Mouse (Mus musculus) granulocyte monocyte progenitor cell, adult 5-6 weeks (primary cell): ENCODE data around the gene Hes1. TPM values are rescaled to one million over a fixed set of nuclear protein-coding genes. Genes with fewer than 3 reads are reported as not detected.
"Not testable (repeated sequence)": the region's sequence is repeated elsewhere in the genome, so short reads cannot be mapped to it uniquely, and the experiment has no call there.

ENCODE experiments used
- ATAC-seq: replicated peaks from 2 replicates; pipeline ENCODE4 v1.8.0; 2016; ENCODE audit warnings: mild to moderate bottlenecking, moderate TSS enrichment, inconsistent platforms; ENCODE audit not compliant: poor library complexity, severe bottlenecking
- total RNA-seq, 2 experiments: library from RNA; stranded (forward) in 1 of 2; stranded (reverse) in 1 of 2; fragments of 200-712, 200-1000 nt in 1 of 2; fragments of >200 nt in 1 of 2; fragmentation: Nextera tagmentation in 1 of 2; gene quantifications; 2 replicates each; pipeline ENCODE4 v1.2.3; 2014 to 2017

Hes1 gene
- total RNA-seq, 2 experiments from 2014 or later = not detected

DNA sequence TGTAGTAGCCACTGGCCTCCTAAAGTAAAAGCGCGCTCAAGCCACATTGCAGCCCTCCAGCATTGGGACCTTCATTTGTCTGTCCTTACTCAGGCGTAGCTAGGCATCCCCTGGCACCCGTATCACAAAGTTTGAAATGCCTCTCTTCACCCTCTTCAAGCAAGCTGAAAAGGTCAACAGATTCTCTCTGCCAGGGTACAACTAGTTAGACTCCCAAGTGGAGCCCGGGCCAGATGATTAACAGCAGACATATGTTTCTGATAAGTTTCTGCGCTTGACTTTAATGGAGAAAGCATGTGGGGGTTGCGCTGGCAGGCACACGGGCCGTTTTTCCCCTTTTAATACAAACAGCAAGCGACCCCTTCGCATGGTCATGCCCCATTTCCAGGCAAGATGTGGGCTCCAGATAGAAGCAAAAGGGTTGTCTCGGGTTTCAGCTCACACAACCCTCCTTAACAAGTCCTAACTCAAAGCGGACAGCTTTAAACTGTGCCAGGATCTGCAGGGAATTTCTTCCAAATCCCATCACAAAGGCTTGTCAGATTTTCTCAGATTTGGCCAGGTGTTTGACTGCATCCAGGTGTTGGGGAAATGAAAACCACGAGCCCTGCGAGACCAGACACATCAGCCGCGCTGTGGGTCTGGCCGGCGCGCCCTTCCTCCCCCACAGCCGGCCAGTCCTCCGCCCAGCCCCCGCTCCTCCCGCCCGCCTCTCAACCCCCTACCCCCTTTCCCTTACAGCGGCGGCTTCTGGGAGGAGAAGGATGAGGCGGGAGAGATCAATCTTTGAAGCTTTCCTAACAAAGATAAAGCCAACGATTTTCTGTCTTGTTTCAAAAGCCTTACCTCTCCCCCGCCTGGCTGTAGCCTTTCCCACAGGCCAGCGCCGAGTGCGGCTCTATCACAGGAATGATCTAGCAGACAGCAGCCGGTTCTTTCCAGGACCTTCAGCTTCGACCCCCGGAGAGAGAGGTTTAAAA, 4.1 kb downstream of the Hes1 start:
- no peak for ATAC-seq

DNA sequence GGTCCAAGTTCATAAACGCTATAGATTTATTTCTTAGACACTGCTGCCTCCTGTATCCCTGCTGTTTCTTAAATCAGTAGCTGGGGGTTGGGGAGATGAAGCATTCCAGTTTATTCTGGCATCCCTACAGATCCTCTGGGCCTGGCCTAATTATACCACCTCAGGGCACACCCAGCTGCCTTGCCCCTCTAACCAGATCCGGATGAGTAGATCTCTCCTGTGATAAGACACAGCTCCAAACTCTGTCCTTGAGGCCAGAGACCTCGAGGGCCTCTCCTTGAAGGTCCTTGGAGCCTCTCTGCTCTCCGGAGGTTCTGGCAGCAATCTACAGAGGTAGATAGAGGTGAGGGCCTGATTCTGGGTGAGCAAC, 5.4 kb downstream of the Hes1 start:
- ATAC-seq = no peak

DNA sequence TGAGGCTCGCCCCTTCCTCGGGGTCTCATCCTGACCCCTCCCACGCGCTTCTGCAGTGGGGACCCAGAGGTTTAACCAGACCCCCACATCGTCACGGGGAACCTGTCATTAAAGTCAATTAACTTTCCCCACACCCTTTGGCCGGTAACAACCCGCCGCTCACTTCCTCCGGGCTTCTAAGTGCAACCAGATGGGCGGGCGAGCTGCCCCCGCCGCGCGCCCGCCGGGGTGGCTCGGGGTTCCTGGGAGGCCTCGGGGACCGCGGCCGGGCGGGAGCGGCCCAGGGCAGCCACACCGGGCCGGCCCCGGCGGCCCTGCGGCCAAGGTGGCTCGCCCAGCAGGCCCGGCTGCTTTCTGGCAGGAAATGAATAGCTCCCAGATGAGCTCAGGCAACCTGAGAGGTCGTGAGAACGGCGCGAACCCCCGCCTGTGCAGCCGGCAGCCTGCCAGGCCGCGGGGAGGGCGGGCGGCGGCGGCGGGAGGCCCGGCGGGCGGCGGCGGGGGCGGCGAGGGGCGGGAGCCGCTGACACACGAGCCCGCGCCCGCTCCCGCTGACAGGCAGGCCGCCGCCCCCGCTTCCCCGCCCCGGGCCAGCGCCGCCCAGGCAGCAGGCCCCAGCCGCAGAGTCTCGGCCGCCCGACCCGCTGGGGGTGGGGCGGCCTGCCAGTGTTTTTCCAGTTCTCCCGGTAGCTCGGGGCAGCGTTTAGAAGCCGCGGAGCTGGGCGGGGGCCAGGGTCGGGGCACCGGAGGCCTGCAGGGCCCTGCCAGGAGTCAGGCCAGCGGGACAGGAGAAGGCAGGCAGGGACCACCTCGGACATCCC, 6.0 kb downstream of the Hes1 start:
- ATAC-seq = peak; percentile 34

DNA sequence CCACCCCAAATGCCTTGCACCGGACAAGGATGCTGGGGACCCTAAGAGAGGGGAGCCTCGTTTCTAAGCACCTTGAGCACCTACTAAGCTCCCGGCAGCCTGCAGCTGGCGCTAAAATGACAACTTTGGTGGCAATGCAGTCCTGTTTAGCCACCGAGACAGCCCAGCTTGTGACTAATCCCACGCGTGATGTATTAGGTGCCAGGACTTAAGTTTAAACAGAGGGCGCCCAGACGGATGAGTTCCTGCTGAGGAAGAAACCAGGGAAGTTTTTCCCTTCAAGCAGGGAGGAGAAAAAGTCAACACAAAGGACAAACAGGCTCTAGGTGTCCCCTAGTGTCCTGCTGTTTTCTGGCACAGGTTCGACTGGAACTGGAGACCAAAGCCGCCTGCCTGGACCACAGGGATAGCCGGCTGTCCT, 6.6 kb downstream of the Hes1 start:
- ATAC-seq = no peak

DNA sequence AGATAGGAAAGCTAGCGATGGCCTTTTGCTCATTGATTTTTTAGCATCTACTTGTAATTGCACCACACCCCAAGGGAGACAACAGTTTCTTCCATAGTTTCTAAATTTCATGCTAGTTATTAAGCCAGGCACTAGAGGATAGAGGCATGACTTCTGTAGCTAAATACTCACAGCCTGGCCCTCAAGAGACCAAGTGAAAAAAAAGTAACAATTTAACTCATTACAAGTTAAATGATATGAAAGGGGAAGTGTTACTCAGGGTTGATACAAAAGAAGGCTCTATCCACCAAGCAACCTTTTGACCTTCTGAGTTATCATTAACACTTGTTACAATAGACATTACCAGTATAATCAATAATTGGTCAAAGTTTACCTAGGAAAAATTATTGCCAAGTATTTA, 9.1 kb downstream of the Hes1 start:
- ATAC-seq = no peak

DNA sequence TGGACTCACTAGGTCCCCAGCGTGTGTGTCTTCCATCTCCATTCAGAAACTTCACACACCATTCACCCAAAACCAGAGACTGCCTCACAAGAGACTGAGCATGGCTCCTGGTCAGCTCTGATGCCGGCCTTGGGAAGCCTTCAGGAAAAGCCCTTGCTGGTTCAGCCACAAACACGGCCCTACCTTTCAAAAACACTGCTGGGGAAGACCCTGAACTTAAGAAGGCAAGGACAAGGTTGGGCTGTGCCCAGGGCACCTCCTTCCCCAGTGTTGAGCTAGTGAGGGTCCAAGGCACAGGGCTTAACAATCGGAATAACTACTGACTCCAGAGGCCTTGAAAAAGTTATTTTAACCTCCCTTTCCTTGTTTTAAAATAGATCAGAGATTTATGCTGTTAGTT, 17.3 kb downstream of the Hes1 start:
- no peak for ATAC-seq

DNA sequence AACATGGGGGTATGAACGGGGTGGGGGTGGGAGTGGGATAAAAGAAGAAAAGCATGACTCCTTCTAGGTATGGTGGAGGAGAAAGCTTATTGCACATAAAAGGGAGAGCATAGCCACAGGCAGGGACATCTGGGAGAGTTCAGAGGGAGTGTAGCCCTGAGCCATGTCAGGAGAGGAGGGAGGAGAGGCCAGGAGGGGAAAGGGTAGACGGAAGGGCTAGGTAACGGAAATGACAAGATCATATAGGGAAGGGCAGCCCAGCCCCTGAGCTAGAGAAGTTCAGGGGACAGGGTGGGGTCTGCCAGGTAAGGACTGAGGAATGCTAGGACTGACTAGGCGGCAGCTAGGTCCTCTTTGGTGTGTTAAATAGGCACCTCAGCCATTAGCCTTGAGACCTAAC, 17.8 kb downstream of the Hes1 start:
- no peak for ATAC-seq

DNA sequence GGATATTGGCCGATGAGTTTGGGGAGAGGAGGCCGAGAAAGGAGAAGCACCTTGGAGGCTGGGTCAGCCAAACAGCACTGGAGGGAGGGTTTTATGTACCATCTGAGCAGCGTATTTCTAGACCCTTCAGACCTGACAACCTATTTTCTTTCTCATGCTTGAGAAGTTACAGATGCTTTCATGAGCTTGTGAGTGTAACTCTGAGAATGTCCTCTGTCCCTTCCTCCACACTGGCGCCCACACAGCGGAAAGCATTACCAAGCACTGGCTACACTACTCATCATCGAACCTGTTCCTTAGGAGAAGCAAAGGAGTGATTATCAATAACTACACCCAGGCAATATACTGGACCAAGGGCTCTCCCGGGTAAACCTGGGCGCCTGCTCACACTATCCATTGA, 18.8 kb downstream of the Hes1 start:
- no peak for ATAC-seq

DNA sequence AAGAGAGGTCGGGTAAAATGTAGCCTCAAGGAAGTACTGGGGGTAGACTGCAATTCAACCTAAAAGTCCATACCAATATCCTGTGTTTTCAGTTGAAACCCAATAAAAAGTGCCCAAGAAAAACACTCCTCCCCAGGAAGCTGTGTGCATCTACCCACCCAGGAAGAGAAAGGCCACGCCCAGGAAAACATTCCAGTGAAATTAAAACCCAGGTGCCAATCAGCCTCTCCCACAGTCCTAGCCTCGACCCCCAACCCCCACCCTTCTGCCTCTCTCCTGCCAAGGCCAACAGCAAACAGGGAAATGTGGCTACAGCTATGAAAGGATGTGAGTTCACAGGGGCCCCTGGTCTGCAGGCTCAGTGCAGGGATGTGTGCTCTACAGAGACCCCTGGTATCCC, 19.4 kb downstream of the Hes1 start:
- no peak for ATAC-seq

DNA sequence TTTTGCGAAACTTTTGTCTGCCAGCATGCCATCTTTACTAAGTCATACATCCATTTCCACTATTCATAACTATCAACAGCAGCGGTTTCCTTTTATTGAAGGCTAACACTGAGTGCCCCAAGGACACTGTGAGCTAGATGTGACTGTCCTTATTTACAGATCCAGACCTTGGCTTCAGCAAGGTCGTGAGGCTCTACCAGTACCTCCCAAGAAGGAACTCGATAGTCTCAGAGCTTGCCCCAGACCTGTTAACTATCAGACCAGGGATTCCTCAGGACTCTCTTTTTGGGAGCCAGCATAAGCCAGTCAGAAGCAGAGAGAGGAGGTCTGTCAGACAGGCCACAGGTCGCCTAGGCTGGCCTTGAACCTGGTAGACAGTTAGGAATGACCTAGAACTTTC, 24.5 kb downstream of the Hes1 start:
- no peak for ATAC-seq

DNA sequence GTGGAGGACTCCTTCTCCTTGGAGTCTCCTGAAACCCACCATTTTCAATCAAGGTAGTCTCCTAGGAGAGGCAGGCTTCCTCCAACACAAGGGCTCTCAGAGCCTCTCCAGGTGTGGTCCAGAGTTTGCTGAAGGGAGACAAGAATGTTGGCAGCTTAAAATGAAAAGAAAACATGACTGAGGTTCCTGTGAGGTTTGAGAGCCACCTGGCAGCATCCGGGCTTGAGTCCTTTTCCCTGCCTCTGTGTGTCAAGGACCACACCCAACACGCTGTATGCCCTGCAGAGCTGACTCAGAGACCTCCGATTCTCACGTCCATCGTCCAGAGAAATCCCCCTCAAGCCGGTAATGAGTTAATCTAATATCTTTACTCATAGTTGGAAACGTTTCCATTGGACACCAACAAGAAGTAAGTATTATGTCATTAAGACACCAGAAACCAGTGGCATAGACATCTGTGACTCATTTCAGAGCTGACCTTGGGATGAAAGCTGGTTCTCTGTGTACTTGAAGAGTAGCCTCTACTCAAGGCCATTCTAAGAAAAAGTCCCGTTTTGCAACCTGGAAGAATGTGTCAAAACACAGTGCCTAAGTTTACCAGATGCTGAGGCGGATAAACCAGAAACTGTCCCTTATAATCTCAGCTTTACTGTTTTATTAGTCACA, 26.1 kb downstream of the Hes1 start:
- no peak for ATAC-seq

DNA sequence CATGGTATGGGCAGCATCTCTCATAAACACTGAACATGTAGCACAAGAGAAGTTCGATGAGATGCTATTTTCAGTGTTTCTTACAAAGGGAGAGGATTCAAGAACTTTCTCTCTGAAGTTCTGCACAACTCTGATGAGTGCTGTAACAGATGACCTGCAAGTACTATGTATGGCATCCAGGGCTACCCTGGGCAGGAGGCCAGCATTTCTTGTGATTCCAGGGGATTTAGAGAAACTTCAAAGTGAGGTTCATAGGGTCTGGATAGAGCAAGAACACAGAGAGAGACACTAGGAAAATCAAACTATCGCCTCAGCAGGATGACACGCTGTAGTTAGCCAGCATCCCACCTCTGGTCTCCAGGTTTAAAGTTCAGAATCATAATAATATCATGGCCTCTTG, 31.9 kb downstream of the Hes1 start:
- no peak for ATAC-seq

DNA sequence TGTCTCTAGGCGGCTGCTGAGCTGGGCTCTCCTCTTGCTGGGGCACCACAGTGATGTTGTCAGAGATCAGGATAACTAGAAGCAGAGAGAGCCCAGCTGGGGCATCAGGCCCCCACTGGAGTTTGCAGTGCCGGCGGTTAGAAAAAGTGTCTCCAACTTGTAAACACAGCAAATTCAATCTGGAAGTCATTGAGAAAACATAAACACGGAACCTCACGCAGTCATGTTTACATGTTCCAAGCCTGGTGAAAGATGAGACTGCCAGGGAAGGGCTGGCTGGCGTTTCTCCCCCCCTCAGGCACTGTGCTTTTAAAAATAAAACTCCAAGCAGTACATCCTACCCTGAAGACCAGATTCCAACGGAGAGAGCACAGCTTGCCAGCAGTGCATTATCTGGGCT, 32.3 kb downstream of the Hes1 start:
- no peak for ATAC-seq

DNA sequence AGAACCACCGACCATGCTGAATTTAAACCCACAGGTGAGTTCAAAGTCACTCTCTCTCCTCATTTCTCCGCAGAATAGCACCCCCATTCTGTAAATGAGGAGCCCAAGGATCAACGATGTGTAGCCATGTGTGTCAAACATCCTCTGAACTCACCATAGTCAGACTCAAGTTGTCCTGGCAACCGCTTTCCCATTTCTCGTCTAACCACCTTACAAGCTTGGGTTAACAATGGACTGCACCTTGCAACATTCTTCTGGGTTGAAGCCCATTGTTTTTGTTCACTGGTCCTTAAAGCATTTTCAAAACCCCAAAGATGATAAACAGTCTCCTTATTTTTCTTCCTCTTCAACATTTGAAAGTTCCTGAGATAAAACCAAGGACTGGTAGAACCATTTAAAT, 34.9 kb downstream of the Hes1 start:
- ATAC-seq = no peak

DNA sequence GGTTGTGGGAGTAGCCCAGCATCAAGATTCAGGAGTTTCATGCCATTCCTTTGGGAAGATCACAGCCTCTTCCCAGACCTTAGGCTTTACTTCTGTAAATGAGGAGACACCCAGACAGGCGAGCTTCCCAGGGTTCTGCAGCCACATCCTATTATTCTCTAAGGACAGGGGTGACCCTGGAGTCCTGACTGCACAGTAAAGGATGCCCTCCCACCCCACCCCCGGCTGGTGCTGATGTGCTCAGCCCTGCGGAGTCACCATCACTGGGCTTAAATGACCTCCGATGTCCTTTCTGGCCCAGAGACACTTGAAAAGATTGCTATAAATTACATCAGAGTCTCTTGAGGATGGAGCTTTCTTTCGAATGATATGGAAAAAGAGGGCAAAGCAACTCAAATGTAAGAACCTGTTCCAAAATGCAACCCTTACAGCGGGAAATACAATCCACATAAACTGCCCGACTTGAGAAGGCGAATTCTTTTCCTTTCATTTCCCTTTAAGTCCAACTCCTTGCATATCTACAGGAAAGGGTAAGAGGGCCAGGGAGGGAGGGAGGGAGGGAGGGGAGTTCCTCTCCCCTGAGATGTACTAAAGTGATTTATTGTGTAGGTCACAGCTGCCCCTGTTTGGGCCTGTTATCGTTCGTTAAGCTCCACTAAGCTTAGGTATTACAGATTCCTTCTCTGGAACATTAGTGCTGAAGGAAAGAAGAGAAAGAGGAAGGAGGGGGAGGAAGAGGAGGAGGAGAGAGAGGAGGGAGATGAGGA, 38.1 kb downstream of the Hes1 start:
- ATAC-seq = no peak

DNA sequence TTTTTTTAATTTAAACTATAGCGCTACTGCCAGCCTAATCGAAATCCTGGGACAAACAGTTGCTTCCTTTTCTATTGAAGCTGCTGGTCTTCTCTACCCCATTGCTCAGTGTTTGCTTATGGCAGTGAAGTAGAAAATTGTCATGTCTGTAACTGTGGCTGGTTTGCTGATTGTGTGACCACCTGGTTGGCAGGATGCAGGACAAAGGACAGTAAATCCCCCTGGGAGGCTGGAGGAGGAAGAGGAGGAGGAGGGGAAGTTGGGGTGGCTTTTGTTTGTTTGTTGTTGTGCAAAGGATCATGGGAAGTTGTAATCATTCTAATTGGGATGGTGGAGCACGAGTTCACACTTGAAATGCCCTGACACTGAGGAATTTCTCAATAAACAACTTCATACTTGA, 38.8 kb downstream of the Hes1 start:
- no peak for ATAC-seq

DNA sequence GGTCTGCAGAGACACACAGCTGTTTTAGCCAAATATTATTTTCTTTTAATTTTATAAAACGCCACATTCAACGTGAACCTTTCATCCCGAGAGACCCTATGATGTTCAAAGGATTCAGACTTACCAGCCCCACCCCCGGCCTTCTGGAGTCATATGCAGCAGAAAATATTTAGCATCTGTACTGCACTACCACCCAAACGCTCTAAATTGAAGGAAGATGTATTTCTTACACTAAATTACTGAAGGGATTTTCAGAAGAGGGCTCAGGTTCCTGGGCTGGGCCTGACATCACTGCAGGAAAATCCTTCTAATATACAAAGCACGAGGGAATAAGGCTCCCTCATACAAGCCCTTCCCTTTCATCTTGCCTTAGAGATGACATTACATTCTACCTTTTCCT, 39.3 kb downstream of the Hes1 start:
- ATAC-seq = no peak

DNA sequence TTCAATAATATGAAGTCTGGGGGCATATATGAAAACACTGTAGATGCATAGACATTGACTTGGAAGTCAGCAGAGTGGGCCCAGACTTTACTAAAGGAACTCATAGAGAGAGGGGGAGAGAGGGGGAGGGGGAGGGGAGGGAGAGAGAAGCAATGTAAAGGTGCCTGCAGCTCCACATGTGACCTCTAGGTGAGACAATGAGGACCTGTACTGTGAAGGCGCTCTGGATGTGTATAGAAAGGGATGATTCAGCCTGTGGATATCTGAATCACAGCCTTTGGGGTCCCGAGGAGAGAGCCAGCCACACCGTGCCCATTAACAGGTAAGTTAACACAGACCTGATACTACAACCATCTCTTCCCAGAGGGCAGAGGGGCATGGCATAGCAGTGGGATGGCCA, 40.2 kb downstream of the Hes1 start:
- no peak for ATAC-seq

DNA sequence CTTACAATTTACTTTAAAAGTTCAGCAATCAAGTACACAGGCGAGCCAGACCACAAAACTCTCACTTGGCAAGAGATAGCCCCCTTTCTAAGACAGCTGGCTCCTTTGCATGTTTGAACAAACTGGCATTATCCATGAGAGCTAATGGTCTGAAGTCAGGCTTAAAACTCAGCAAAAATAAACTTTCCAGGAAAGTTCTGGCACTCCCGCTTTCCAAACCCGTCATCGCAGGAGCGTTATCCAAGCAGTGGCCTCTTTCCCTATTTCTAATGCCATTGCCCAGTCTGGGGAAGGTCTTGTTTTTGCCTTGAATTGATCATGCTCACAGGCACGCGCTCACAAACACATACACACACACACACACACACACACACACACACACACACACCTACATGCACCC, 41.3 kb downstream of the Hes1 start:
- ATAC-seq = no peak

DNA sequence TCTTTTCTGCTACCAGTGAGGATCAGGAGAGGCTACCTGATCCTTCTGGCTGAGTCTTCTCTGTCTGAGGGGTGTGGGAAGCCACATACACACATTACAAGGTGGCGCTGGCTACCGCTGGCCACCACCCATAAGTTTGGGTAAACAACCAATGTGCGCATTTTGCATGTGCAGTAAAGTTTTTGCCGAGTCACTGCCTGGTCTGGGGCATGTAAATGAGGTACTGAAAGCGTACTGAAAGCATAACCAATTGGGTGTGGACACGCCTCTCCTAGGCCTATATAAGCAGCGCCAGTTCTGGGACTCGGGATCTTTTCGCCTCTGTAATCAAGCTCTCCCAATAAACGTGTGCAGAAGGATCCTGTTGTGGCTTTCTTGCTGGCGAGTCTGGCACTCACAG, 44.0 kb downstream of the Hes1 start:
- ATAC-seq = not testable (repeated sequence)
